Mouse (Mus musculus): ENCODE results near the gene Hacd4.

GRCm38 (mm10) chr4:88395717-88396116, 43.0 kb downstream of the Hacd4 start:
- TF ChIP-seq CTCF (IDR thresholded peaks at IDR 0.05; ENCODE audit: control insufficient read depth, insufficient read depth, insufficient replicate concordance, low read depth, low read length) = no peak
- no peak for TF ChIP-seq POLR2A (IDR thresholded peaks at IDR 0.05; ENCODE audit: control insufficient read depth, low read depth, low read length)

All from testis, adult 2 months (tissue).